Mouse (Mus musculus) leukemia stem cell, adult 10-12 weeks (primary cell): ENCODE results near the gene Ubash3b. TPM values are rescaled to one million over a fixed set of nuclear protein-coding genes. Genes with fewer than 3 reads are reported as not detected.

ENCODE experiments used
- polyA plus RNA-seq: library from polyadenylated mRNA; stranded (reverse); fragments of >175 nt; gene quantifications from 2 replicates; pipeline ENCODE4 v1.2.3, GENCODE M21; 2012; ENCODE audit warnings: low replicate concordance

Gene Ubash3b
- 34.5 and 37.7 TPM in 2 replicates for polyA plus RNA-seq

GRCm38 (mm10) chr9:41161413-41161812 lies at the start of gene Ubash3b:
TSS of gene Ubash3b (minus strand) at chr9:41161697.

GRCm38 (mm10) chr9:41004415-41004814 lies 157.1 kb downstream of the Ubash3b start, which contains the start of gene Crtam:
TSS of gene Crtam (minus strand) at chr9:41004628.

GRCm38 (mm10) chr9:40963586-40964417 lies 197.7 kb downstream of the Ubash3b start, which contains the start of gene Jhy:
TSS of gene Jhy (minus strand) at chr9:40964118.

Other genes with a start within 250 kb of the Ubash3b start
- gene Jhy, start 197.6 kb downstream of the Ubash3b start, polyA plus RNA-seq = 0.57 and 0.85 TPM in 2 replicates
- 0.27 TPM in 1 of 2 replicates, not detected in the other for gene Crtam, start 157.1 kb downstream of the Ubash3b start, polyA plus RNA-seq